Mouse (Mus musculus) embryonic facial prominence, embryonic 15.5 days (tissue): ENCODE measurements around the gene Tmem208. TPM values are rescaled to one million over a fixed set of nuclear protein-coding genes. Genes with fewer than 3 reads are reported as not detected.

Source experiments
- ATAC-seq: fragments of 200-750 bp; cut with Nextera tagmentation; 2 replicates; pipeline ENCODE4 v1.8.0; 2017; ENCODE audit warnings: low read depth, moderate TSS enrichment; ENCODE audit not compliant: insufficient number of reproducible peaks, low FRiP score, low TSS enrichment
- H3K27ac ChIP-seq: fragments of 300-500 bp; sonication (generic); replicated peaks from 2 replicates; pipeline ENCODE4 v1.5.1; 2015; ENCODE audit warnings: mild to moderate bottlenecking, inconsistent platforms
- H3K27me3 ChIP-seq: fragments of 300-500 bp; sonication (generic); 2 replicates; pipeline ENCODE4 v1.6.1; 2015; ENCODE audit warnings: inconsistent platforms
- H3K36me3 ChIP-seq: fragments of 300-500 bp; sonication (generic); 2 replicates; pipeline ENCODE4 v1.6.1; 2015; ENCODE audit warnings: mild to moderate bottlenecking, inconsistent platforms
- H3K4me1 ChIP-seq: fragments of 300-500 bp; sonication (generic); 2 replicates; pipeline ENCODE4 v1.6.1; 2015; ENCODE audit warnings: inconsistent platforms
- H3K4me2 ChIP-seq: fragments of 300-500 bp; sonication (generic); replicated peaks from 2 replicates; pipeline ENCODE4 v1.6.1; 2015; ENCODE audit warnings: mild to moderate bottlenecking, inconsistent platforms
- H3K4me3 ChIP-seq: fragments of 300-500 bp; sonication (generic); replicated peaks from 2 replicates; pipeline ENCODE4 v1.5.1; 2015; ENCODE audit warnings: mild to moderate bottlenecking, inconsistent platforms
- H3K9ac ChIP-seq: fragments of 300-500 bp; sonication (generic); 2 replicates; pipeline ENCODE4 v1.6.1; 2015; ENCODE audit warnings: inconsistent platforms
- H3K9me3 ChIP-seq: fragments of 300-500 bp; sonication (generic); replicated peaks from 2 replicates; pipeline ENCODE4 v1.6.1; 2016; ENCODE audit warnings: inconsistent platforms
- WGBS: fragments of 180-500 bp; shearing (Covaris S2); methylation state at CpG from one replicate; pipeline ENCODE4 v1.1.7; 2015; 5-methylcytosine and 5-hydroxymethylcytosine counted together
- polyA plus RNA-seq: library from polyadenylated mRNA; unstranded; fragments of >200 nt; fragmentation: Nextera tagmentation; extraction: Ambion mirVana; gene quantifications from 2 replicates; pipeline ENCODE4 v1.2.1, GENCODE M21; 2015

The Tmem208 gene
- 131 TPM in 2 replicates for polyA plus RNA-seq

- no peaks in the 10 kb centered on the region for H3K27me3 ChIP-seq
- under 1% methylated on average over 36 of the region's 36 CpGs for WGBS
- H3K9me3 ChIP-seq: no peaks in the 10 kb centered on the region
- H3K4me2 ChIP-seq: peak within 1 kb of the TSS; percentile 80
- peak within 1 kb of the TSS; percentile 94 for H3K27ac ChIP-seq
- H3K36me3 ChIP-seq: peaks cover 43% of the 10 kb centered on the region
- H3K4me1 ChIP-seq: peaks cover 18% of the 10 kb centered on the region
- peak within 1 kb of the TSS; percentile 93 for H3K9ac ChIP-seq
- peak within 1 kb of the TSS; percentile 91 for H3K4me3 ChIP-seq
- peak; percentile 89 for ATAC-seq
These were observed at the start of gene Tmem208, which contains the start of gene Lrrc29 for GRCm38 (mm10) chr8:105326141-105326672. Gene Tmem208 (plus strand): TSS chr8:105326354. Gene Lrrc29 (minus strand): TSS chr8:105326278.

DNA sequence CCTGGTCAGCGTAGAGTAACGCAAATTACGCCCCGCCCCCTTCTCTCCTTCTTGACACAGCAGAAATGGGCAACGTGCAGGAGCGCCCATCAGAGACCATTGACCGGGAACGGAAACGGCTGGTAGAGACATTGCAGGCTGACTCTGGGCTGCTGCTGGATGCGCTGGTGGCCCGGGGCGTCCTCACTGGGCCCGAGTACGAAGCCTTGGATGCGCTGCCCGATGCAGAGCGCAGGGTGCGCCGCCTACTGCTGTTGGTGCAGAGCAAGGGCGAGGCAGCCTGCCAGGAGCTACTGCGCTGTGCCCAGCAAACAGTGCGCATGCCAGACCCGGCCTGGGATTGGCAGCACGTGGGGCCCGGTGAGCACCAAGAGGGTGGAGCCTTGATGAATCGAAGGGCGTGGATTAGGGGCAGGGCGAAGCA, 47.2 kb upstream of the Tmem208 start:
- peaks cover 20% of the 10 kb centered on the region; the same call in 1 of the 2 replicates for H3K36me3 ChIP-seq
- no peaks in the 10 kb centered on the region for H3K9me3 ChIP-seq
- H3K4me1 ChIP-seq: peaks cover 32% of the 10 kb centered on the region
- 4% methylated on average over 28 of the region's 28 CpGs for WGBS
- peaks cover 55% of the 10 kb centered on the region for H3K27me3 ChIP-seq
- H3K4me2 ChIP-seq: peak overlapping the region; percentile 58
- H3K9ac ChIP-seq: no peak overlapping the region
- 0 out of 2 replicates have a peak, but pooled peaks have one; percentile 52 for ATAC-seq
- H3K4me3 ChIP-seq: peak overlapping the region; percentile 28
- H3K27ac ChIP-seq: no peak overlapping the region

DNA sequence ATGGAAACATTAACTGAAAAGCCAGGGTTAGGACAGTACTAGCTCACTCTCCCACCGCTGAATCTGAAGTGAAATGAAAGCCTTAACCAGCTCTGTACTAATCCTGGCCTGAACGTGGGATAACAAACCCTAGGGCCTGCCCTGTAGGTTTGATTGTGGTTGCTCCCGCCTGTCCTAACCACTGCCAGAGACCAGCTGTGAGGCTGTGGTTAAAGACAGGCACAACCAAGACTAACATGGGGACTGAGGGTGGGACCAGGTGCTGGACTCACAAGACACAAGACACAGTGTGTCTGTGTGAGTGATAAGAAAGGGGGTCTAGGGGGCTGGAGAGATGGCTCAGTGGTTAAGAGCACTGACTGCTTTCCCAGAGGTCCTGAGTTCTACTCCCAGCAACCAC, 45.6 kb upstream of the Tmem208 start:
- no peak overlapping the region for H3K4me2 ChIP-seq
- H3K4me1 ChIP-seq: peaks cover 29% of the 10 kb centered on the region
- H3K36me3 ChIP-seq: peaks cover 20% of the 10 kb centered on the region; the same call in 1 of the 2 replicates
- H3K27me3 ChIP-seq: peaks cover 39% of the 10 kb centered on the region
- no peak overlapping the region for H3K27ac ChIP-seq
- no peak overlapping the region for H3K4me3 ChIP-seq
- no peaks in the 10 kb centered on the region for H3K9me3 ChIP-seq
- WGBS: 49% methylated on average over 3 of the region's 3 CpGs
- H3K9ac ChIP-seq: no peak overlapping the region
- ATAC-seq: no peak

GRCm38 (mm10) chr8:105281821-105282220, 44.3 kb upstream of the Tmem208 start:
- H3K9me3 ChIP-seq: no peaks in the 10 kb centered on the region
- no peak overlapping the region for H3K4me3 ChIP-seq
- H3K27me3 ChIP-seq: peaks cover 29% of the 10 kb centered on the region
- no peak overlapping the region for H3K9ac ChIP-seq
- 85% methylated on average over 12 of the region's 12 CpGs for WGBS
- no peak overlapping the region for H3K4me2 ChIP-seq
- no peak overlapping the region for H3K27ac ChIP-seq
- peaks cover 20% of the 10 kb centered on the region; the same call in 1 of the 2 replicates for H3K36me3 ChIP-seq
- no peak for ATAC-seq
- H3K4me1 ChIP-seq: peaks cover 16% of the 10 kb centered on the region

DNA sequence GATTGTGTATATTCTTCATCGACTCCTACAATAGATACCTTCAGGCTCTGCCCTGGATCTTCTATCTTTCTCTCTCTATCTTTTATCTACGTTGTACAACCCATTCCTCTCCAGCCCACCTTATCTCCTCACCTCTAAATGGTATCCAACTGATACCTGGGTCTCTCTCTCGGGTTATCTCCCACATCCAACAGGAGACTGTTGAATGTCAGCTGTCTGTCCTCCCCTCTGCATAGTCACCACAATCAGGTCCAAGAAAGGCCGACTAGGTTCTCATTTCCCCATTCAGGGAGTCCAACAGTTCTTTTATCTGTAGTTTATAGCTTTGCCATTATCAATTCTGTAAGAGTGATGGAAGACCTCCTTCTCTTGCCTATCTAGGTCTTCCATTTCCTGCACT, 43.9 kb upstream of the Tmem208 start:
- Histone ChIP-seq H3K9me3 (no peaks in the 10 kb centered on the region), H3K36me3 (peaks cover 20% of the 10 kb centered on the region; the same call in 1 of the 2 replicates), H3K4me3 (no peak overlapping the region), H3K4me1 (peaks cover 15% of the 10 kb centered on the region), H3K27ac (no peak overlapping the region), H3K9ac (no peak overlapping the region), H3K4me2 (no peak overlapping the region), H3K27me3 (peaks cover 24% of the 10 kb centered on the region)
- WGBS: 85% methylated on average over 4 of the region's 4 CpGs
- ATAC-seq: no peak

DNA sequence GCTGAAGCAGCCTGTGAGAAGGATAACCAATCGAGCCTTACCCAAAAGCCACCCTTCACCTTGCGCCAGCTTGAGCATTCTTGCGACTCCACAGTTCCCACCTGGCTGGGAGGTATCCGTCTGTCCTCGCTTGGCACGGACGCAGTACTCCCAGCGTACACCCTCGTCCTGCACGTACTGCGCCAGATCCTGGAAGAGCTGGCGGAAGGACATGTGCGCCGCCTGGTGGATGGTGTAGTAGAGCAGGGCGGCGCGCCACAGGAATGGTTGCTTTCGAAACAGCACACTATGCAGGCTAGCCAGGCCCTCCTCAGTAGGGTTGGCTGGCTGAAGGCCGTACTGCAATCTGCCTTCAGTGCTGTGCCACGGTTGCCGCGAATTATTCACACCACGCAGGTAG, 43.1 kb upstream of the Tmem208 start:
- Histone ChIP-seq H3K9ac (no peak overlapping the region), H3K4me1 (peaks cover 16% of the 10 kb centered on the region), H3K9me3 (no peaks in the 10 kb centered on the region), H3K27ac (no peak overlapping the region), H3K4me3 (no peak overlapping the region), H3K36me3 (peaks cover 20% of the 10 kb centered on the region; the same call in 1 of the 2 replicates), H3K27me3 (peaks cover 16% of the 10 kb centered on the region), H3K4me2 (0 out of 2 replicates have a peak overlapping the region, but pooled peaks have one; percentile 6)
- peak; percentile 52; the same call in 1 of the 2 replicates for ATAC-seq
- 25% methylated on average over 23 of the region's 23 CpGs for WGBS

- Histone ChIP-seq H3K4me1 (peaks cover 25% of the 10 kb centered on the region), H3K4me2 (no peak overlapping the region), H3K9ac (no peak overlapping the region), H3K36me3 (peaks cover 20% of the 10 kb centered on the region; the same call in 1 of the 2 replicates), H3K27ac (no peak overlapping the region), H3K9me3 (no peaks in the 10 kb centered on the region), H3K4me3 (no peak overlapping the region), H3K27me3 (peaks cover 9% of the 10 kb centered on the region)
- WGBS: 42% methylated on average over 12 of the region's 12 CpGs
- no peak for ATAC-seq
These were observed 40.6 kb upstream of the Tmem208 start for GRCm38 (mm10) chr8:105285514-105285913.

DNA sequence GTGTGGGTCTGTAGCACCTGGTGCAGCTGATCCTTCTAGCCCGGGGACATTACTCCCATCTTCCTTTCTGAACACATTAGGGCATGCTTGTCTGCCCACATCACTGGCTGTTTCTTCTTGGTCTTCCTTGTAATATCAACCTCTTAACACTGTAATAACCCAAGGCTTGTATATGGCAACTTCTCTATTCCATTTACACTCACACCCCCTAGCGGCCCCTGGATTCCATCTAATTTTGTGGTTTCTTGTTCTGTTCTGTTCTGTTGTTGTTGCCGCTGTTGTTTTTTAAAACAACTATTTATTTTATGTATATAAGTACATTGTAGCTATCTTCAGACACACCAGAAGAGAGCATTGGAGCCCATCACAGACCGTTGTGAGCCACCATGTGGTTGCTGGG, 39.2 kb upstream of the Tmem208 start:
- no peaks in the 10 kb centered on the region for H3K9me3 ChIP-seq
- peaks cover 12% of the 10 kb centered on the region for H3K27me3 ChIP-seq
- H3K4me1 ChIP-seq: peaks cover 29% of the 10 kb centered on the region
- H3K4me3 ChIP-seq: no peak overlapping the region
- H3K4me2 ChIP-seq: no peak overlapping the region
- H3K9ac ChIP-seq: no peak overlapping the region
- H3K27ac ChIP-seq: no peak overlapping the region
- WGBS: 82% methylated on average over 4 of the region's 4 CpGs
- H3K36me3 ChIP-seq: 0 out of 2 replicates have a peak, but pooled peaks cover 12% of the 10 kb centered on the region
- ATAC-seq: no peak

- peak overlapping the region; percentile 65 for H3K4me3 ChIP-seq
- peak overlapping the region; percentile 90; the same call in 1 of the 2 replicates for H3K4me2 ChIP-seq
- H3K9ac ChIP-seq: no peak overlapping the region
- H3K4me1 ChIP-seq: peaks cover 26% of the 10 kb centered on the region
- peaks cover 12% of the 10 kb centered on the region for H3K27me3 ChIP-seq
- no peak overlapping the region for H3K27ac ChIP-seq
- ATAC-seq: no peak
- H3K9me3 ChIP-seq: no peaks in the 10 kb centered on the region
- 88% methylated on average over 5 of the region's 5 CpGs for WGBS
- H3K36me3 ChIP-seq: no peaks in the 10 kb centered on the region
These were observed 37.9 kb upstream of the Tmem208 start for GRCm38 (mm10) chr8:105288231-105288630.

- Histone ChIP-seq H3K4me2 (peak overlapping the region; percentile 90), H3K36me3 (no peaks in the 10 kb centered on the region), H3K9ac (peak overlapping the region; percentile 46; the same call in 1 of the 2 replicates), H3K9me3 (no peaks in the 10 kb centered on the region), H3K27me3 (peaks cover 12% of the 10 kb centered on the region), H3K27ac (peak overlapping the region; percentile 90), H3K4me1 (peaks cover 25% of the 10 kb centered on the region), H3K4me3 (peak overlapping the region; percentile 65)
- WGBS: under 1% methylated on average over 53 of the region's 53 CpGs
- ATAC-seq: peak; percentile 88
These were observed 37.0 kb upstream of the Tmem208 start for GRCm38 (mm10) chr8:105288958-105289732.

DNA sequence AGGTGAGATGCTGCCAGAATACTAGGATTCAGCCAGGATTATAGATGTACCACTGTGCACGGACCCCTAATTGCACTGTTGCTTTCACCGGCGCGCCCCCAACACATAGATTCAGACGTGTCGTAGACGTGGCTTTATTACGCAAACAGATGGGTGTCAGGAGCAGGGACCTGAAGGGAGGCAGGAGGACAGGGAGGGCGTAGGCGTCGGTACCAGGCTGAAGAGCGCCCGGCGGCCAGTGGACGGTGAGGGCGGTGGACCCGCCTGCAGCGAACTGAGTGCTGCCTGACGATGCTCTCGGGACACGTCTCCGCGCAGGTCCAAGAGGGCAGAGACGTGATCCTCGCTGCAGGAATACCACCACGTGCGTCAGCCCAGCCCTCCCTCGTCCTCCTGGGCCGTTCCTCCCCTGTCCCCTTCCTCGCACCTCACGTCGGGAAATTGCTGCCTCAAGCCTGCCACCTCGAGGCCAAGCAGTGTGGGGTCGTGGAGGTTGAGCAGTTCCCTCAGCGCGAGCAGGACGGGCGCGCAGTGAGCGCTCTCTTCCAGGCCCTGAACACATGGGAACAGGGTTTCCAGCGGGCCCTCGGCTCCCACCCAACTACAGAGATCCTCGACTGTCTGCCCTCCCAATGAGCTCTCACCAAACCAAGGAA, 36.2 kb upstream of the Tmem208 start, which contains the start of gene 4931428F04Rik:
Gene 4931428F04Rik (minus strand): TSS at position 60 of the 656 bp plus-strand sequence.
- Histone ChIP-seq H3K36me3 (no peaks in the 10 kb centered on the region), H3K9ac (peak within 1 kb of the TSS; percentile 46), H3K27ac (peak within 1 kb of the TSS; percentile 90), H3K4me3 (peak within 1 kb of the TSS; percentile 65), H3K27me3 (peaks cover 12% of the 10 kb centered on the region), H3K4me1 (peaks cover 25% of the 10 kb centered on the region), H3K4me2 (peak within 1 kb of the TSS; percentile 90), H3K9me3 (no peaks in the 10 kb centered on the region)
- WGBS: 1% methylated on average over 43 of the region's 43 CpGs
- peak; percentile 22 for ATAC-seq
